ENCODE assay signal across 8 mouse cellular contexts in the genomic region with DNA sequence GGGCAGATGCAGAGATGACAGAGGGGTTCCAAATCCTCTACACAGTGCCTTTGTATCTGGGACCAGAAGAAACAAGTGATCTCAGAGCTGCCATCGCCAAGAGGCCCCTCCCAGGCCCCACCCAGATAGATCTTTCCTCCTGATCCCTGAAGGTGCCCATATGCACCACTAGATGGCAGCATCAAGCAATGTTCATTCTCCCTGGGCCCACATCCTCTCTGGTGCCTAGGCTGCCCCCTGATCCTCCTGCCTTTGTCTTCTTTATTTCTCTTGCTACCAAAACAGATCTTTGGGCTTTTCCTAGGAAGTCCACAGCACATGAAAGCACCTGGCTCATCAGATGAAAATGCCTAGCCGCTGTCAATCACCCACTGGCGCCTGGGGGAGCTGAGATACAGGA. TPM values are rescaled to one million over a fixed set of nuclear protein-coding genes. Genes with fewer than 3 reads are reported as not detected.
A peak's percentile ranks its signal among the peaks of the same experiment; 100 is the strongest.
DNase-seq lines count a peak whose midpoint lies in the region; ATAC-seq lines count a peak whose summit lies in the region.

No protein-coding gene starts in this region.

- H3K4me2 ChIP-seq in intestine, embryonic 15.5 days (replicated peaks) = peak overlapping the region; percentile 23; the same call in 1 of the 2 replicates

- no peak overlapping the region for H3K27ac ChIP-seq in intestine, embryonic 15.5 days

- WGBS in intestine, embryonic 15.5 days = 17% methylated on average over 3 of the region's 3 CpGs

- H3K27me3 ChIP-seq in intestine, embryonic 15.5 days (replicated peaks) = no peaks in the 10 kb centered on the region

- H3K36me3 ChIP-seq in intestine, embryonic 15.5 days = no peaks in the 10 kb centered on the region

- DNase-seq in urinary bladder, postnatal 14 days (ENCODE audit: low spot score) = peak; percentile 72
- DNase-seq in urinary bladder, postnatal 10 days (ENCODE audit: low spot score) = no peak
- peak; percentile 94 for DNase-seq in embryo, embryonic 10.5 days (ENCODE audit: low spot score)
- DNase-seq in gastrocnemius, postnatal 4 days (ENCODE audit: low spot score in 2 of 2) = peak; percentile 50 to 65
- DNase-seq in left cerebral cortex, postnatal 25 days (ENCODE audit: low spot score in 2 of 2) = peak; percentile 78 to 88
- peak; percentile 71 for DNase-seq in right cerebral cortex, postnatal 25 days

- peak; percentile 91 for ATAC-seq in intestine, embryonic 15.5 days
- ATAC-seq in megakaryocyte-erythroid progenitor cell, adult 5-6 weeks (replicated peaks; ENCODE audit: low FRiP score, low TSS enrichment, poor library complexity, severe bottlenecking) = peak; percentile 92

- H3K9ac ChIP-seq in intestine, embryonic 15.5 days = no peak overlapping the region

- H3K4me3 ChIP-seq in intestine, embryonic 15.5 days (replicated peaks) = no peak overlapping the region

- intact Hi-C loops in left cerebral cortex, postnatal 25 days (cut with DNase I) = loop anchor here (1.0 to 5.0 kb wide), 3 partner anchors 41 to 251 kb away; a partner anchor contains a TSS

- H3K4me1 ChIP-seq in intestine, embryonic 15.5 days (replicated peaks) = peaks cover 6% of the 10 kb centered on the region; the same call in 1 of the 2 replicates

- H3K9me3 ChIP-seq in intestine, embryonic 15.5 days = no peaks in the 10 kb centered on the region

RNA-seq across cellular contexts. Expression of a gene that starts 9.7 kb away (rescaled TPM):
- total RNA-seq in gastrocnemius, postnatal 4 days (2021) = 1 to 10 TPM; 2.8 to 3.1 TPM
- polyA plus RNA-seq in intestine, embryonic 15.5 days (2015; fragmentation: Nextera tagmentation; extraction: Ambion mirVana) = 2.3 TPM in 2 replicates
- 1 to 10 TPM; 1.6 to 2.3 TPM for total RNA-seq in left cerebral cortex, postnatal 25 days (2021)
- 0.61 and 0.87 TPM in 2 replicates for total RNA-seq in megakaryocyte-erythroid progenitor cell, adult 5-6 weeks (2014; fragmentation: Nextera tagmentation)
- total RNA-seq in megakaryocyte-erythroid progenitor cell, adult 5-6 weeks (2017) = 0.50 TPM in 1 of 2 replicates, not detected in the other

RNA-seq across cellular contexts. Expression of a gene that starts 24.8 kb away (rescaled TPM):
- 10 to 100 TPM; 81.4 to 89.8 TPM for total RNA-seq in gastrocnemius, postnatal 4 days (2021)
- polyA plus RNA-seq in intestine, embryonic 15.5 days (2015; fragmentation: Nextera tagmentation; extraction: Ambion mirVana) = 46.0 and 49.9 TPM in 2 replicates
- 10 to 100 TPM; 38.2 to 43.9 TPM for total RNA-seq in left cerebral cortex, postnatal 25 days (2021)
- total RNA-seq in megakaryocyte-erythroid progenitor cell, adult 5-6 weeks (2014; fragmentation: Nextera tagmentation) = 5.1 and 8.7 TPM in 2 replicates
- total RNA-seq in megakaryocyte-erythroid progenitor cell, adult 5-6 weeks (2017) = 4.4 and 7.8 TPM in 2 replicates

RNA-seq across cellular contexts. Expression of a gene that starts 45.6 kb away (rescaled TPM):
- not detected for total RNA-seq in gastrocnemius, postnatal 4 days (2021)
- polyA plus RNA-seq in intestine, embryonic 15.5 days (2015; fragmentation: Nextera tagmentation; extraction: Ambion mirVana) = 44.6 and 53.2 TPM in 2 replicates
- not detected for total RNA-seq in left cerebral cortex, postnatal 25 days (2021)
- not detected in 2 replicates for total RNA-seq in megakaryocyte-erythroid progenitor cell, adult 5-6 weeks (2014; fragmentation: Nextera tagmentation)
- total RNA-seq in megakaryocyte-erythroid progenitor cell, adult 5-6 weeks (2017) = not detected in 2 replicates

Comparison
In these comparisons a context has a peak if more than half of its experiments do, and no peak if none do; other contexts are left out.
1. RNA of a gene that starts 24.8 kb away (total RNA-seq): 81.4 to 89.8 TPM in gastrocnemius, postnatal 4 days and 38.2 to 43.9 TPM in left cerebral cortex, postnatal 25 days; 4.4 to 8.7 TPM in megakaryocyte-erythroid progenitor cell, adult 5-6 weeks; every median in the first group is over 4 times any median in the second.